Mouse (Mus musculus) C2C12 (cell line): ENCODE measurements around the gene Efcab3. TPM values are rescaled to one million over a fixed set of nuclear protein-coding genes. Genes with fewer than 3 reads are reported as not detected.

Experiments
- H3K27me3 ChIP-seq: one replicate; pipeline ENCODE4 v1.6.1; 2011; ENCODE audit not compliant: control insufficient read depth, insufficient read depth, insufficient read length
- H3K36me3 ChIP-seq: one replicate; pipeline ENCODE4 v1.6.1; 2011; ENCODE audit not compliant: control insufficient read depth, insufficient read depth
- H3K4me3 ChIP-seq: one replicate; pipeline ENCODE4 v1.5.1; 2011; ENCODE audit warnings: mild to moderate bottlenecking, control low read depth; ENCODE audit not compliant: poor library complexity, insufficient read depth, severe bottlenecking
- H3K79me2 ChIP-seq: one replicate; pipeline ENCODE4 v1.6.1; 2011; ENCODE audit not compliant: control insufficient read depth, insufficient read depth
- H3K79me3 ChIP-seq: one replicate; pipeline ENCODE4 v1.6.1; 2011; ENCODE audit warnings: low read depth, control low read depth
- H3ac ChIP-seq: one replicate; pipeline ENCODE3; 2011; ENCODE audit warnings: low read depth; ENCODE audit not compliant: control insufficient read depth, insufficient read length
- CEBPB ChIP-seq: IDR thresholded peaks from one replicate; pipeline ENCODE4 v1.6.1; 2011; ENCODE audit warnings: low read depth, mild to moderate bottlenecking, control low read depth, moderate library complexity
- CTCF ChIP-seq: IDR thresholded peaks from one replicate; pipeline ENCODE4 v1.5.1; 2011; ENCODE audit not compliant: control insufficient read depth, insufficient read depth, insufficient read length
- FOSL1 ChIP-seq: IDR thresholded peaks from one replicate; pipeline ENCODE4 v1.8.0; 2011; ENCODE audit warnings: mild to moderate bottlenecking, low read length; ENCODE audit not compliant: poor library complexity, insufficient read depth, severe bottlenecking
- MAX ChIP-seq: IDR thresholded peaks from one replicate; pipeline ENCODE4 v1.6.1; 2011; ENCODE audit warnings: mild to moderate bottlenecking, control low read depth
- MYOD1 ChIP-seq: IDR thresholded peaks from one replicate; pipeline ENCODE4 v1.6.1; 2011; ENCODE audit warnings: low read depth; ENCODE audit not compliant: control insufficient read depth, insufficient read length
- MYOG ChIP-seq: IDR thresholded peaks from one replicate; pipeline ENCODE4 v1.6.1; 2011; ENCODE audit not compliant: control insufficient read depth, insufficient read length; ENCODE audit errors: extremely low read depth
- USF1 ChIP-seq: IDR thresholded peaks from one replicate; pipeline ENCODE4 v1.6.1; 2011; ENCODE audit warnings: low read depth, mild to moderate bottlenecking, control low read depth, moderate library complexity
- polyA plus RNA-seq: library from polyadenylated mRNA; unstranded; fragments of >200 nt; fragmentation: generic; extraction: Trizol; gene quantifications from one replicate; pipeline ENCODE4 v1.2.1, GENCODE M21; 2012; ENCODE audit warnings: missing spikeins

Efcab3 gene
- polyA plus RNA-seq, 1 experiment, result not detected

GRCm38 (mm10) chr11:105150691-105151090, 87.3 kb downstream of the Efcab3 start:
- TF ChIP-seq CTCF (no peak), FOSL1 (no peak), CEBPB (no peak), USF1 (peak; percentile 5)
- H3K79me2 ChIP-seq, result no peaks in the 10 kb centered on the region
- no peaks in the 10 kb centered on the region for H3K36me3 ChIP-seq
- no peak overlapping the region for H3ac ChIP-seq
- no peak overlapping the region for H3K4me3 ChIP-seq
- H3K27me3 ChIP-seq, result no peaks in the 10 kb centered on the region
- no peaks in the 10 kb centered on the region for H3K79me3 ChIP-seq

- H3K79me3 ChIP-seq, result no peaks in the 10 kb centered on the region
- no peaks in the 10 kb centered on the region for H3K79me2 ChIP-seq
- H3K36me3 ChIP-seq, result no peaks in the 10 kb centered on the region
- no peak overlapping the region for H3ac ChIP-seq
- no peaks in the 10 kb centered on the region for H3K27me3 ChIP-seq
- TF ChIP-seq MYOG, result no peak
- no peak overlapping the region for H3K4me3 ChIP-seq
Observed at GRCm38 (mm10) chr11:105151226-105152016, 88.0 kb downstream of the Efcab3 start.

GRCm38 (mm10) chr11:105152017-105152300, 88.6 kb downstream of the Efcab3 start:
- Histone ChIP-seq H3ac (no peak overlapping the region), H3K4me3 (no peak overlapping the region), H3K36me3 (no peaks in the 10 kb centered on the region), H3K79me3 (no peaks in the 10 kb centered on the region), H3K79me2 (no peaks in the 10 kb centered on the region), H3K27me3 (no peaks in the 10 kb centered on the region)
- no peak for TF ChIP-seq CTCF
- TF ChIP-seq MAX, result no peak
- TF ChIP-seq MYOD1, result no peak
- TF ChIP-seq FOSL1, result no peak
- TF ChIP-seq MYOG, result no peak
- TF ChIP-seq CEBPB, result no peak
- no peak for TF ChIP-seq USF1

GRCm38 (mm10) chr11:105152357-105152899, 89.0 kb downstream of the Efcab3 start:
- H3K79me3 ChIP-seq, result no peaks in the 10 kb centered on the region
- H3ac ChIP-seq, result no peak overlapping the region
- TF ChIP-seq MAX (no peak), MYOG (no peak), FOSL1 (no peak), USF1 (no peak), MYOD1 (no peak), CEBPB (no peak), CTCF (no peak)
- no peaks in the 10 kb centered on the region for H3K79me2 ChIP-seq
- H3K27me3 ChIP-seq, result no peaks in the 10 kb centered on the region
- no peak overlapping the region for H3K4me3 ChIP-seq
- no peaks in the 10 kb centered on the region for H3K36me3 ChIP-seq

- TF ChIP-seq MAX (no peak), FOSL1 (no peak), MYOG (no peak), CTCF (no peak), USF1 (no peak), MYOD1 (no peak), CEBPB (no peak)
- Histone ChIP-seq H3K36me3 (no peaks in the 10 kb centered on the region), H3ac (no peak overlapping the region), H3K79me2 (no peaks in the 10 kb centered on the region), H3K27me3 (no peaks in the 10 kb centered on the region), H3K4me3 (no peak overlapping the region), H3K79me3 (no peaks in the 10 kb centered on the region)
Observed at GRCm38 (mm10) chr11:105153068-105153833, 89.9 kb downstream of the Efcab3 start.

- H3K79me3 ChIP-seq, result no peaks in the 10 kb centered on the region
- no peak overlapping the region for H3ac ChIP-seq
- H3K4me3 ChIP-seq, result no peak overlapping the region
- H3K27me3 ChIP-seq, result no peaks in the 10 kb centered on the region
- no peaks in the 10 kb centered on the region for H3K36me3 ChIP-seq
- no peaks in the 10 kb centered on the region for H3K79me2 ChIP-seq
- no peak for TF ChIP-seq MAX
- TF ChIP-seq USF1, result no peak
Observed at GRCm38 (mm10) chr11:105155915-105156314, 92.5 kb downstream of the Efcab3 start.
